Mouse (Mus musculus): ENCODE measurements at regions not wholly inside any gene's neighbourhood (a gene's known extent, or its start where the extent isn't known, plus 50 kb on each side); places are given as distances from the start of the nearest gene placed in this dataset.

DNA sequence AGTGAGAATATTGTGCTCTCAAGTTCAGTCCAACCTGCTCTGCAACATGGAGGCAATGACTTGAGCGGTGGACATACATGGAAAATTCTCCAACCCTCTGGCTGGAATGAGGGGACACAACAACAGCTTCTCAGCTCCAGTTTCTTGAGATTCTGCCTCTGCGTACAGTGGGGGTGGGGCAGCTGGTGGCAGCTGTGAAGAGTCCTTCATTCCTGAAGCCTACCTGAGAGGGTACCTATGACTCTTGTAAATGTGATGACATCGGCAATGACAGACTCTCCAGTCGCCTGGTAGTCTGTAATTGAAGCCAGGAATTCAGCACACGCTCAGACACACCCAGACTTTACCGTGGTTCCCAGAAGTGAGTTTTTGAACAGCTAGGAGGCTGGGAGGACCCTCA is 58.5 kb upstream of the Hoxc13 start:
- TF ChIP-seq CTCF (IDR thresholded peaks at IDR 0.05; ENCODE audit: low read depth) (no peak), EP300 (IDR thresholded peaks at IDR 0.05; ENCODE audit: low read depth) (no peak)
